Mouse (Mus musculus) embryonic facial prominence, embryonic 10.5 days (tissue): ENCODE measurements around the gene Fbxo40. TPM values are rescaled to one million over a fixed set of nuclear protein-coding genes. Genes with fewer than 3 reads are reported as not detected.

Source experiments
- DNase-seq: peaks from one replicate; pipeline ENCODE4 v3.0.0-alpha.2; 2017; ENCODE audit warnings: low spot score
- H3K27ac ChIP-seq: fragments of 300-500 bp; sonication (generic); replicated peaks from 2 replicates; pipeline ENCODE4 v1.5.1; 2016; ENCODE audit warnings: mild to moderate bottlenecking
- H3K27me3 ChIP-seq: fragments of 300-500 bp; sonication (generic); replicated peaks from 2 replicates; pipeline ENCODE4 v1.6.1; 2016; ENCODE audit warnings: low read depth, mild to moderate bottlenecking; ENCODE audit not compliant: poor library complexity, severe bottlenecking
- H3K36me3 ChIP-seq: fragments of 300-500 bp; sonication (generic); replicated peaks from 2 replicates; pipeline ENCODE4 v1.6.1; 2016; ENCODE audit warnings: mild to moderate bottlenecking, moderate library complexity
- H3K4me1 ChIP-seq: fragments of 300-500 bp; sonication (generic); 2 replicates; pipeline ENCODE4 v1.6.1; 2016
- H3K4me3 ChIP-seq: fragments of 300-500 bp; sonication (generic); 2 replicates; pipeline ENCODE4 v1.5.1; 2016; ENCODE audit warnings: mild to moderate bottlenecking, moderate library complexity
- H3K9me3 ChIP-seq: fragments of 300-500 bp; sonication (generic); 2 replicates; pipeline ENCODE4 v1.6.1; 2016; ENCODE audit warnings: mild to moderate bottlenecking
- WGBS: fragments of 180-500 bp; shearing (Covaris S2); methylation state at CpG from one replicate; pipeline ENCODE4 v1.1.7; 2016; 5-methylcytosine and 5-hydroxymethylcytosine counted together
- polyA plus RNA-seq: library from polyadenylated mRNA; unstranded; fragments of >200 nt; fragmentation: Nextera tagmentation; extraction: Ambion mirVana; gene quantifications from 2 replicates; pipeline ENCODE4 v1.2.1, GENCODE M21; 2016

The Fbxo40 gene
- polyA plus RNA-seq, 1 experiment from 2014 or later, result 0.46 TPM

DNA sequence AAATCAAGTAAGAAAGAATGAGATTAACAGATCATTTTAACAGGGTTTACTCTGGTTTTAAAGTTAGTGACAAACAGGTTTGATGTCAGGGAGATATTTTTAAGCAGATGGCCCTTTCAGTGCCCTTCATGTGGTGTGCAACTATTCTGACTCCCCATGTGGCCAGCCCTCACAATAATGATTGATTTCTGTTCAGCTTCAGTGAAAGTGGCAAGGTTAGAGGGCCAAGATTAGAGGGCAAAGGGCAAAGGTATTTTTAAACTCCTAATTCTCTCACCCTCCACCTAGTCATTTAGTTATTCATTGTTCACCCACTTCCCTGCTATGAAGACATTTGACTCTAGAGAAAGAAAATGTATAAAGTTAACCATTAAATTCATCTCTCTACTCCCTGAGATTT lies 2.2 kb downstream of the Fbxo40 start:
- no peak overlapping the region for H3K27ac ChIP-seq

DNA sequence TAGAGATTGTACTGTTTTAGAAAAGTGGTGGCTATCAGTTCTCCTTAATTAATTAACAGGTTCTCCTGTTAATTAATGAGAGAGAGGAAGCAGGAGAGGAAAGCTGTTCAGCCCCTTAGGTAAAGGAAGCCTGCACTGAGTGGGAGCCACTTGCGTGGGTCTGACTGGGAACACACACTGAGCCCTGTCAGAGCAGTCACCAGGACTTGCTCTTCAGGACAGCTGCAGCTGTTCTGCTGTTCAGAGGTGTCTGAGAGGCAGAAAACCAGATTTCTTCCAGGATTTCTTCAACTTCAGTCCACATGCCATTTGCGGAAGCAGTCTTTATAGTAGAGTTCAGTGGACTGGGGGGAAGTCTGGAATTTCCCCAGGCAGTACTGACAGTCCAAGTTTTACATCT lies 2.9 kb downstream of the Fbxo40 start:
- H3K4me3 ChIP-seq, result no peak overlapping the region
- no peaks in the 10 kb centered on the region for H3K9me3 ChIP-seq
- no peaks in the 10 kb centered on the region for H3K27me3 ChIP-seq
- no peaks in the 10 kb centered on the region for H3K36me3 ChIP-seq
- WGBS, result 81% methylated on average over 2 of the region's 2 CpGs
- H3K4me1 ChIP-seq, result peaks cover 25% of the 10 kb centered on the region
- no peak for DNase-seq
- H3K27ac ChIP-seq, result no peak overlapping the region

More for the DNA sequence above, 2.2 kb downstream of the Fbxo40 start:
- Histone ChIP-seq H3K4me1 (peaks cover 25% of the 10 kb centered on the region), H3K27me3 (no peaks in the 10 kb centered on the region), H3K36me3 (no peaks in the 10 kb centered on the region), H3K9me3 (no peaks in the 10 kb centered on the region), H3K4me3 (no peak overlapping the region)
- no peak for DNase-seq

DNA sequence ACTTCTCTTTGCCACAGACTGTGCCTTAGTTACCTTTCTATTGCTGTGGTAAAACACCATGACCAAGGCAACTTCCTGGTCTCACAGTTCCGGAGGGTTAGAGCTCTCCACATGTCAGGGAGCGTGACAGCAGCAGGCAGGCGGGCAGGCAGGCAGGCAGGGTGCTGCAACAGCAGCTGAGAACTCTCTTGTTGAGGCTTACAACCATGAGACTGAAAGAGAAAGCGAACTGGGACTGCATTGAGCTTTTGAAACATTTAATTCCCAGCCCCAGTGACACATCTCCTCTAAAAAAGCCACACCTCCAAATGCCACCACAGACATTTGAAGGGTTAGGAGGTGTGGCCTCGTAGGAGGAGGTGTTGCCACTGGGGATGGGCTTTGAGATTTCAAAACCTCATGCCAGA lies 4.6 kb downstream of the Fbxo40 start:
- H3K9me3 ChIP-seq, result no peaks in the 10 kb centered on the region
- H3K27me3 ChIP-seq, result no peaks in the 10 kb centered on the region
- H3K36me3 ChIP-seq, result no peaks in the 10 kb centered on the region
- no peak for DNase-seq
- no peak overlapping the region for H3K4me3 ChIP-seq
- 64% methylated on average over 5 of the region's 5 CpGs for WGBS
- H3K27ac ChIP-seq, result no peak overlapping the region
- H3K4me1 ChIP-seq, result peaks cover 25% of the 10 kb centered on the region

DNA sequence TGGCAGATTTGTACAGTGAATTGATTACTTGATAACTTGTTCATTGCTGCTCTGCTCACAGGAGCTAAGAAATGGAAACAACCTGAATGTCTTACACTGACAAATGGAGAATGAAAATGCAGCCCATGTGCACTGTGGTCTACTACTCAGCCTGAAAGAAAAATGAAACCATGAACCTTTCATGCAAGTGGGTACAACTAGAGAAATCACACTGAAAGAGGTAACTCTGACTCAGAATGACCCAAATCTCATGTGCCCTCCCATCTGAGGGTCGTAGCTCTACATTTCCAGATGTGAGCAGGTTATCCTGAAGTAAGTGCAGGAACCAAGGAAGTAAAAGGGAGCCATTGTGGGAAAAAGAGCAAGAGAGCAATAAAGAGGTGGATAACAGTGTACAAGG lies 6.5 kb downstream of the Fbxo40 start:
- 73% methylated on average over 1 of the region's 1 CpGs for WGBS
- Histone ChIP-seq H3K36me3 (no peaks in the 10 kb centered on the region), H3K9me3 (no peaks in the 10 kb centered on the region), H3K4me1 (peaks cover 6% of the 10 kb centered on the region), H3K27me3 (no peaks in the 10 kb centered on the region), H3K4me3 (no peak overlapping the region), H3K27ac (no peak overlapping the region)
- DNase-seq, result no peak

DNA sequence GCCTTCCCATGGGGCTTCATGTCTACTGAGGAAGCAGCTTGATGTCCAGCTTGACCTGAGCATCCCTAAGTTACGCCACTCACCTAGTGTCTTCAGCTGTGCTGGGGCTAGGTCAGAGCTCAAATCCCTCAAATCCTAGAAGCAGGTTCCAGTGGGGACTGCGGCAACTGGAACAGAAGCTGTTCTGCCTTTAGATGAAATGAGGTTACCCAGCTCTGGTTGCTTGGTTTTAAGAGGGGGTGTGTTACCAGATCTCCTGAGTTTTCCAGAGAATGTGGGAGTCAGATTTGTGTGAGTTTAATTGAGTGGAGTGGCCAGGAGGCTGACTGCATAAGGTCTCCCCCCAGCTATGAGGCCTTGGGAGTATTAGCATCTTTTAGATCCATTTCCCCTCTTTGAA lies 11.1 kb downstream of the Fbxo40 start:
- no peak overlapping the region for H3K27ac ChIP-seq
- WGBS, result 93% methylated on average over 2 of the region's 2 CpGs

DNA sequence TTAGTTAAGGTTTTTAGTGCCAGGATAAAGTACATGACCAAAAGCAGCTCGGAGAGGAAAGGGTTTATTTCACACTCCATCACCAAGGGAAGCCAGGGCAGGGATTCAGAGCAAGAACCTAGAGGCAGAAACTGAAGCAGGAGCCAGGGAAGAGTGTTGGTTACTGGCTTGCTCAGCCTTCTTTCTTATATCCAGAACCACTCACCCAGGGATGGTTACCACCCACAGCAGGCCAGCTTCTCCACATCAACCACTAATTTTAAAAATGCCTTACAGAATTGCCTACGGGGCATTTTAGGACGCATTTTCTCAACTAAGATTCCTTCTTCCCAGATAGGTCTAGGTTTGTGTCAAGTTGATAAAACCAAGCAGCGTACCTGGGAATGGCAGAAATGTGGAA lies 26.9 kb downstream of the Fbxo40 start:
- no peak for DNase-seq
- Histone ChIP-seq H3K36me3 (no peaks in the 10 kb centered on the region), H3K4me1 (no peaks in the 10 kb centered on the region), H3K9me3 (no peaks in the 10 kb centered on the region), H3K27me3 (no peaks in the 10 kb centered on the region), H3K4me3 (no peak overlapping the region), H3K27ac (no peak overlapping the region)
- 88% methylated on average over 4 of the region's 4 CpGs for WGBS

More for the DNA sequence above, 11.1 kb downstream of the Fbxo40 start:
- H3K4me3 ChIP-seq, result no peak overlapping the region
- H3K27me3 ChIP-seq, result no peaks in the 10 kb centered on the region
- H3K9me3 ChIP-seq, result no peaks in the 10 kb centered on the region
- no peak for DNase-seq
- no peaks in the 10 kb centered on the region for H3K36me3 ChIP-seq
- no peaks in the 10 kb centered on the region for H3K4me1 ChIP-seq

DNA sequence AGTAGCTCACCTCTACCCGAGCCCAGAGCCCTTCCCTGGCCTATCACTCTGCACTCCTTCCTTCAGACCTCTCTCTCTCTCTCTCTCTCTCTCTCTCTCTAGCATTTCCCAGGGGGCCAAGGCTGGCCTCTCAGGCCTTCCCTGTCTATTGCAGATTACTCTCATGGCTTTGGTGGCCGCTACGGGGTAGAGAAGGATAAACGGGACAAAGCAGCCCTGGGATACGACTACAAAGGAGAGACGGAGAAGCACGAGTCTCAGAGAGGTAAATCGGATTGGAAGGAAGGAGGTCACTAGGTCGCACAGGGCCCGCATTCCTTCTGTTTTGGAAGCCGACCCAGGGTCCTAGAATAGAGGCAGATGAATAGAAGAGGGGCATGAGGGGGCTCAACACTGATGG lies 35.2 kb downstream of the Fbxo40 start:
- no peak overlapping the region for H3K27ac ChIP-seq
- no peaks in the 10 kb centered on the region for H3K9me3 ChIP-seq
- 49% methylated on average over 11 of the region's 11 CpGs for WGBS
- no peaks in the 10 kb centered on the region for H3K4me1 ChIP-seq
- no peaks in the 10 kb centered on the region for H3K27me3 ChIP-seq
- no peak for DNase-seq
- H3K36me3 ChIP-seq, result no peaks in the 10 kb centered on the region
- no peak overlapping the region for H3K4me3 ChIP-seq

DNA sequence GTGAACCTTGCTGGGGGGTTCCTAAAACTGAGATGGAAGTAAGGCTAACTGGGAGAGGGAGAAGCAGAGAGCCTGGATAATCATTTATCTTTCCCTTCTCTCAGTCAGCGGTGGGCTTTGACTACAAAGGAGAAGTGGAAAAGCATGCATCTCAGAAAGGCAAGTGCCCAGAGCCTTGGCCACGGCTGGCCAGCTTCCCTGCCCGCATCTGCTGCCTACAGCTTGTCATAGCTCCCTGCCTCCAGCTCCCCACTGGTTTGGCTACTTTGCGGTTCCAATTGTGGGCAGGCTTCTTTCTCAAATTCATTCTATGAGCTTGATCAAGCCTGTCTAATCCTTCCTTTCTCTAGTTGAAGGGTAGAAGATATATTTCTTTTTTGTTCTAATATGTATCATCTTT lies 39.2 kb downstream of the Fbxo40 start:
- DNase-seq, result no peak
- Histone ChIP-seq H3K4me3 (no peak overlapping the region), H3K4me1 (no peaks in the 10 kb centered on the region), H3K9me3 (no peaks in the 10 kb centered on the region), H3K36me3 (no peaks in the 10 kb centered on the region), H3K27me3 (no peaks in the 10 kb centered on the region), H3K27ac (no peak overlapping the region)
- 60% methylated on average over 4 of the region's 4 CpGs for WGBS

DNA sequence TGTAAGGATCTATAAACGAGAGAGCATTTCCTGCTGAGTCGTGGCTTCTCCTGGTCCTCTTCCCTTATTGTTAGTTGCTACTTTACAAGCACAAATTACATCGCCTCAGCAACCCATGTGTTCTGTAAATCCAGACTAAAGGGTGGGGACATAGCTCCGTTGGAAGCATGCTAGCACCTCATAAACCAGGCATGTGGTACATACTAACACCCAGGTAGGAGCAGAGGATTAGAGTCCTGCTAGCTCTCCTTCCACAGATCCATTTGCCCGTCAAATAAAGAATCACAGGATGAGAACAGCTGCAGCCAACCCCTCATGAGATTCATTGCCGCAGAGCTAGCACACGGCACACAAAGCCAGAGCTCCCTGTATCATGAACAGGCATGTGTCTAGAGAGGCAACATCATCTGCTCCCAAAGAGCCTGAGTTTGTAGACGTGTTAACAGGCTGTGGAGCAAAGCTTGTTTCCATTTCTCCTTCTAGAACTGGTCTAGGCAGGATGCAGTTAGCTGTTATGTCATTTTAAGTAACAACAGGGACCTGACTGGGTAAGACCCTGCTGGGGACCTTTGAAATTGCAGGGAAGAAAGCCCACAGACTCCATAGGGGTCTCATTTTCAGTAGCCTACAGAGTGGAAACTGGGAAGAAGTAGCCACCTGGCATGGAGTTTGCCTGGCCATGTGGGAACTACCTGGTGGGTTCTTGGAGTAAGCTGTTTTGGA lies 40.5 kb downstream of the Fbxo40 start:
- Histone ChIP-seq H3K9me3 (no peaks in the 10 kb centered on the region), H3K4me3 (no peak overlapping the region), H3K27ac (no peak overlapping the region), H3K27me3 (no peaks in the 10 kb centered on the region), H3K36me3 (no peaks in the 10 kb centered on the region), H3K4me1 (peaks cover 6% of the 10 kb centered on the region)
- DNase-seq, result no peak
- WGBS, result 75% methylated on average over 8 of the region's 8 CpGs

DNA sequence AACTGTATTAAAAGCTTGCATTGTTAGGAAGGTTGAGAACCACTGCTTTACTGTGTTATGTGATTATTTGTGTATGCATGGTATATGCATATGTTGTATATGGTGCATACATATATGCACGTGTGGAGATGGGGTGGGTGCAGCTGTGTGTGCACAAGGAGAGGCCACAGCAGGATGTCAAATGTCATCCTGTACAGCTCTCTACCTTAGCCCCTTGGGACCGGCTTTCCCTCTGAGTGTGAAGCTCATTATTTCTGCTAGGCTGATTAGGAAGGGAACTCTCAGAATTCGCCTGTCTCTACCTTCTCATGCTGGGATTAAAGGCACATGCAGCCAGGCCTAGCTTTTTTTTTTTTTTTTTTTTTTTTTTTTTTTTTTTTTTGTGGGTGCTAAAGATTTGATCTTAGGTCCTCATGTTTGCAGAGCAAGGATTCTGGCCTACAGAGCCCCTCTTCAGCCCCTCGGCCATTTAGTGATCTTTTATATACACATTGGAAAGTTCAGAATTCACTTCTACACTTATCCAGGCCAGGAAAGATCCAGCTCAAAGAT lies 42.5 kb downstream of the Fbxo40 start:
- Histone ChIP-seq H3K9me3 (no peaks in the 10 kb centered on the region), H3K4me1 (peaks cover 7% of the 10 kb centered on the region), H3K27me3 (no peaks in the 10 kb centered on the region), H3K4me3 (no peak overlapping the region), H3K36me3 (no peaks in the 10 kb centered on the region), H3K27ac (no peak overlapping the region)
- DNase-seq, result no peak
- 72% methylated on average over 4 of the region's 4 CpGs for WGBS

DNA sequence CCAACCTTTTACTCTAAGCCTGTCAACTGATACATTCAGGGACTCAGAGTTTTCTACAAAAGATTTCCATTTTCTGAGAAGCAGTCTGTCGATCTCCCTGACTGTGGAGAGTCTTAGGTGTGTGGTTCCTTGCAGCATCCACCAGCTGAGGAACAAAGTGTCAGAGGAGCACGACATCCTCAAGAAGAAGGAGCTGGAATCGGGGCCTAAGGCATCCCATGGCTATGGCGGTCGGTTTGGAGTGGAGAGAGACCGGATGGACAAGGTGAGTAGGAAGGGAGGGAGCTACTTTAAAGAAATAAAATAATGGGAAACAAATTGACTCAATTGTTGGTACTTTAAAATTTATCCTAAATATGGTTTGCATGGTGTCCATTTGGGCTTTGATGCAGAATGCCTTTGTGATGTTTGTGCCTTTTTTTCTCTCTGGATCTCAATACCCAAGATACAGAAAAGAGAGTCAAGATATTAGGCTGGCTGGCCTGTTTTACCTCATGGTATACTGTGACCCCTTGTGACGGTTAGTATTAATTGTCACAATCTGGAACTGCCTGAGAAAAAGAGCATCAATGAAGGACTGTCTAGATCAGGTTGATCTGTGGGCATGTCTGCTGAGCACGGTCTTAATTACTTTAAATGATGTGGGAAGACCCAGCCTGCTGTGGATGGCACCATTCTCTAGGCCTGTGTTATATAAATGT lies 43.7 kb downstream of the Fbxo40 start:
- no peak overlapping the region for H3K27ac ChIP-seq
- DNase-seq, result no peak
- H3K36me3 ChIP-seq, result no peaks in the 10 kb centered on the region
- H3K9me3 ChIP-seq, result no peaks in the 10 kb centered on the region
- no peaks in the 10 kb centered on the region for H3K27me3 ChIP-seq
- H3K4me3 ChIP-seq, result no peak overlapping the region
- WGBS, result 84% methylated on average over 8 of the region's 8 CpGs
- H3K4me1 ChIP-seq, result peaks cover 7% of the 10 kb centered on the region

DNA sequence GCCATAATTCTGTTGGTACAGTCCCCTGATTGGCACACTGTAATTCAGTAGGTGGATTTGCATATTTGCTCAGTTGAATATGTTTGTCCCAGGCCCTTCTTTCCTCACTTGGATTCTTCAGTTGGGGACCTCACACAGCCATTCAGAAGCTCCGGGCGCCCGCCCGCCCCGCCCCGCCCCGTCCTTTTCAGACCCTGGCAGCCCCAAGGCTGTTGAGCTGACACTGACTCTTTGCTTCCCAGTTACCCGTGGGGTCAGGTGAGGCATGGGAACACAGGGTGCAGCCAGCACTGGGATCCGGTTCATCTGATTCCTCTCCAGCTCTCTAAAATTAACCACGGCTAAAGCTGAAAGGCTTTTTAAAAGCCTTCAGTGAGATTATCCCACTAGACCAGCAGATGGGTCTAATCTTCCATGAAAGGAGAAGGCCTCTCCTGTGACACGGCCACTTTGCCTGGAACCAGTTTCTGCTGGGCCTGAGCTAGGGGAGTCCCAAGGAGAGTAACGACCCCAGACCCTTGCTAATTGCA lies 45.3 kb downstream of the Fbxo40 start:
- Histone ChIP-seq H3K4me3 (no peak overlapping the region), H3K9me3 (no peaks in the 10 kb centered on the region), H3K36me3 (no peaks in the 10 kb centered on the region), H3K4me1 (peaks cover 7% of the 10 kb centered on the region), H3K27ac (no peak overlapping the region; the same call in 1 of the 2 replicates), H3K27me3 (no peaks in the 10 kb centered on the region)
- DNase-seq, result peak; percentile 22
- WGBS, result 45% methylated on average over 12 of the region's 12 CpGs

DNA sequence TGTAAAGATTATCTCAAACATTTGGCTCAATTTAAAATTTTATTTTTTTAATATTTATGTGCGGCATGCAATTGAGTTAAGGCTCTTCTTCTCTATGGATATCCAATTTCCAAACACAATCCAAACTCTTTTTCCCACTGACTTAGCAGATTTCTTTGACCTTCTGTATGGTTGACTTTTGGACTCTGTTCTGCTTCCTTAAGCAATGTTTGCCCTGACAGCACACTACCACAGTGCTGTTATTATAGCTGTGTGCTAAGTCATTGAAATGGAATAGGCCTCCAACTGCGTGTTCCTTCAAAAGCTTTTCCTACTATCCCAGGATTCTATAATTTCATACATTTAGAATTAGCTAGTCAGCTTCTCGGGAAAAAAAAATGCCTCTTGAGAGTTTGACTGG lies 46.7 kb downstream of the Fbxo40 start:
- peaks cover 7% of the 10 kb centered on the region for H3K4me1 ChIP-seq
- H3K36me3 ChIP-seq, result no peaks in the 10 kb centered on the region
- no peaks in the 10 kb centered on the region for H3K27me3 ChIP-seq
- no peak overlapping the region for H3K27ac ChIP-seq
- no peak overlapping the region for H3K4me3 ChIP-seq
- H3K9me3 ChIP-seq, result no peaks in the 10 kb centered on the region
- WGBS, result 88% methylated on average over 3 of the region's 3 CpGs
- no peak for DNase-seq
